In genomic region chr6:136954192-136954591, GRCm38 (mm10) we compare ENCODE assay signal across 34 mouse cellular contexts. TPM values are rescaled to one million over a fixed set of nuclear protein-coding genes. Genes with fewer than 3 reads are reported as not detected.
"Had no signal": no experiment of that assay in that cellular context is flagged by ENCODE, and none has a peak within 500 bp of the region (broad histone marks: within the 10 kb centered on the region; RNA-seq: fewer than 3 reads in every experiment).

No protein-coding gene starts in this region.

- ATAC-seq: forebrain, embryonic 13.5 days; forebrain, embryonic 14.5 days; forebrain, embryonic 15.5 days; forebrain, embryonic 16.5 days; forebrain, postnatal 0 days had no signal

- H3K27me3 ChIP-seq: embryonic facial prominence, embryonic 12.5 days; embryonic facial prominence, embryonic 13.5 days; embryonic facial prominence, embryonic 15.5 days; forebrain, embryonic 12.5 days; forebrain, embryonic 13.5 days; forebrain, embryonic 15.5 days had no signal

- H3K4me3 ChIP-seq: embryonic facial prominence, embryonic 10.5 days; embryonic facial prominence, embryonic 12.5 days; embryonic facial prominence, embryonic 13.5 days; embryonic facial prominence, embryonic 15.5 days; erythroblast, embryonic 14.5 days; forebrain, embryonic 10.5 days; forebrain, embryonic 12.5 days; forebrain, embryonic 13.5 days; forebrain, embryonic 15.5 days; gastrocnemius, adult 2 months; heart, adult 2 months had no signal

- H3K9me3 ChIP-seq: embryonic facial prominence, embryonic 10.5 days; embryonic facial prominence, embryonic 12.5 days; embryonic facial prominence, embryonic 13.5 days; embryonic facial prominence, embryonic 15.5 days; forebrain, embryonic 10.5 days; forebrain, embryonic 12.5 days; forebrain, embryonic 13.5 days; forebrain, embryonic 15.5 days had no signal

- H3K4me1 ChIP-seq: embryonic facial prominence, embryonic 12.5 days; embryonic facial prominence, embryonic 13.5 days; embryonic facial prominence, embryonic 15.5 days; forebrain, embryonic 12.5 days; forebrain, embryonic 13.5 days; forebrain, embryonic 15.5 days had no signal

- H3K36me3 ChIP-seq: embryonic facial prominence, embryonic 10.5 days; embryonic facial prominence, embryonic 12.5 days; embryonic facial prominence, embryonic 13.5 days; embryonic facial prominence, embryonic 15.5 days; forebrain, embryonic 10.5 days; forebrain, embryonic 12.5 days; forebrain, embryonic 15.5 days had no signal

- DNase-seq: cerebellum, adult 8-10 months; cerebellum, adult 9-10 months; cerebellum, adult 9-11 months; cerebellum, postnatal 10 days; cerebellum, postnatal 14 days; cerebellum, postnatal 25 days; cerebellum, postnatal 36 days; embryo, embryonic 11 days; forebrain, postnatal 0 days; gastrocnemius, adult 2 months; gastrocnemius, postnatal 10 days; gastrocnemius, postnatal 14 days; gastrocnemius, postnatal 25 days; gastrocnemius, postnatal 36 days; heart, adult 2 months had no signal

RNA-seq across cellular contexts. Expression of gene Pde6h, which starts 30.6 kb away (rescaled TPM):
- total RNA-seq: common myeloid progenitor, adult 5-6 weeks; gastrocnemius, adult 18-20 months; gastrocnemius, adult 2 months; gastrocnemius, adult 8-10 months; gastrocnemius, postnatal 10 days; gastrocnemius, postnatal 14 days; gastrocnemius, postnatal 25 days; gastrocnemius, postnatal 36 days; gastrocnemius, postnatal 4 days; granulocyte monocyte progenitor cell, adult 5-6 weeks had no signal
- polyA plus RNA-seq: embryonic facial prominence, embryonic 10.5 days; embryonic facial prominence, embryonic 11.5 days; embryonic facial prominence, embryonic 12.5 days; embryonic facial prominence, embryonic 13.5 days; embryonic facial prominence, embryonic 14.5 days; embryonic facial prominence, embryonic 15.5 days; erythroblast, embryonic 14.5 days; forebrain, embryonic 10.5 days; forebrain, embryonic 11.5 days; forebrain, embryonic 12.5 days; forebrain, embryonic 13.5 days; forebrain, embryonic 14.5 days; forebrain, embryonic 15.5 days; forebrain, embryonic 16.5 days had no signal

RNA-seq across cellular contexts. Expression of gene Erp27, which starts 32.2 kb away (rescaled TPM):
- total RNA-seq: gastrocnemius, adult 18-20 months; gastrocnemius, adult 8-10 months; gastrocnemius, postnatal 14 days; gastrocnemius, postnatal 25 days; gastrocnemius, postnatal 36 days; gastrocnemius, postnatal 4 days; heart, adult 2 months had no signal
- polyA plus RNA-seq: embryonic facial prominence, embryonic 10.5 days; embryonic facial prominence, embryonic 11.5 days; erythroblast, embryonic 14.5 days; forebrain, embryonic 10.5 days; forebrain, embryonic 11.5 days; forebrain, embryonic 12.5 days had no signal
